Mouse (Mus musculus) embryo, embryonic 11 days (tissue): Measurements from ENCODE around the gene Olfr1232.

Experiments
- DNase-seq: peaks from one replicate; pipeline ENCODE4 v3.0.0-alpha.2; 2015

Olfr1232 gene

DNA sequence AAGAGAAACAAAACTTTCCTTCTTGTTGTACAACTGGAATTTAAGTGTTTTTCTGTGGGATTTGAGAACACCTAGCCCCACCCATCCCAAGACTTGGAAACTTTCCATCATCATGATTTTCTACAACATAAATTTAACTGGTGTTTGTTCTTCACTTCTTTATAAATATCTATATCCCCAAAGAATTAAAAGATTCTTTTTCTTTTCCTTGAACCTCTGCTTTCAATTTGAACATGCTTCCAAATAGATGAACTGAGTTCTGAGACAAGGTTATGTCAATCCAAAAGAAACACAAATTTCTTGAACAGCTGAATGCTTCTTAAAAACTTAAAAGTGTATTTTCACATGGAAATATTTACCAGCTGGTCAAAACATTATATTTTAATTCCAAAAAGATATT lies at the start of gene Olfr1232:
TSS of gene Olfr1232 (minus strand) at position 101 of the 400 bp plus-strand sequence.
- no peak for DNase-seq

DNA sequence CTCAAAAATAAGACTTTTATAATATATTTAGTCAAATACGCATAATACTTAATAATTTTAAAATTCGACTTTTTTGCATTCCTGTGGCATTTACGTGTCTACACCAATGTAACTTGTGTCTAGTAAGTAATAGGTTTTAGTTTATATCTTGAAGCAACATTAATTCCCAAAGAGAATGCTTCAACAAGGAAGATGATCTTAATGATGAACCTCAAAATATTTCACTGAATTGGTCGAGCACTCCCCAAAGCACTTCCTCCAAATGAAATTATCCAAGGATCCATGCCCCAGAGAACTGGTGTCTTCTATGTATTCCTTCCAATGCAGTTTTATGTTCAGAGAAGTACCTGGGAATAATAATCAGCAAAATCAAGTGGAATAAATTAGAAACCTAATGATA lies 35.3 kb upstream of the Olfr1232 start, which contains the start of gene Olfr1234:
TSS of gene Olfr1234 (minus strand) at position 101 of the 400 bp plus-strand sequence.
- DNase-seq: no peak

DNA sequence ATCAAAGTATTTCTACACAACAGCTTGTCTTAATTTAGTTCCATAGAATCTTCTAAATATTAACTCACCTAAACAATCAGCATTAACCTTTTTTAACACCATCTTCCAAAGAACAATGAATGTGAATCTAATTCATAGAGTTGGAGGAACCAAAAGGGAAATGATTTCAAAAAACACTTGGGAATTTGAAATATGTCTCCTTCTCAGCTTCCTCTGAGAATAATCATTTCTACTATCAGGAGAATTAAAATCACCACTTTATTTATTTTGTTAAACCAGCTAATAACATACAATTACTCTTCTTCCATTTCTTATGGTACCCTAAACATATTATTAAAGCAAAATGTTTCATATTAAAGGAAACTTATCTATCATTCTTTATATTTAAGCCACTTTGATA lies 12.8 kb upstream of the Olfr1232 start, which contains the start of gene Olfr1233:
TSS of gene Olfr1233 (minus strand) at position 101 of the 400 bp plus-strand sequence.
- no peak for DNase-seq

DNA sequence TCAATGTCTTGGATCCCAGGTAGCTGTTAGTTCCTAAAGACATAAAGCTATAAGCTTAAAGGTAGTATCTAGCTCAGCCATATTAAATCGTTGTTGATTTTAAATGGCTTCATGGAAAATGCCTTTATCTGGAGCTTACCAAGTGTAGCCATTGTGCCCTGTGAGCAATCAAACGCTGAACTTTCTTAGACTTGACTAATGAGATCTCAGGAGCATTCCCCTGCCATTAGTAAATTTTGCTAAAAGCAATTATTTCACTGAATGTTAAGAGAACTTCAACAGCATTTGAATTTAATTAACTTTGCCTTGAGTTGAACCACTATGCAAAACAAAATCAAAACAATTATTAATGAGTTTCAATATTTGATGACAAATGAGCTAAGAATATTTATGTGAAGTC lies 22.5 kb downstream of the Olfr1232 start, which contains the start of gene Olfr1231:
TSS of gene Olfr1231 (minus strand) at position 101 of the 400 bp plus-strand sequence.
- DNase-seq: no peak

DNA sequence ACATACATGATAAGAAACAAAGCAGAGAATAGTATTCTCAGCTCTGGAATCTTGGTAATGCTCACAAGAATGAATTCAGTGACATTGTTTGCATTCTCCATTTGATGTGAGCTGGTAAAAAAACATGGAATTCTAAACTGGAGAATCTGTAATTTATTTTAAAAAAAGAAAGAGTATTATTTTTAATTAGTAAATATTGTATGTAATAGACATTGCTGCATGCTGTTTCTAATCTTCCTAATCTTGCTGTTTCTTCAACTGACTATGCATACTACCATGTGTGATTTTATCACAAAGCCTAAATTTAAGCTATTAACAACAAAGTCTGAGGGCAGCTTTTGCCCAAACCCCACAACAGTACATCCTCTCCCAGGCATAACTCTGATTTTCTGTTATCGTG lies 32.3 kb downstream of the Olfr1232 start, which contains the start of gene Olfr1230:
TSS of gene Olfr1230 (minus strand) at position 101 of the 400 bp plus-strand sequence.
- DNase-seq: no peak

DNA sequence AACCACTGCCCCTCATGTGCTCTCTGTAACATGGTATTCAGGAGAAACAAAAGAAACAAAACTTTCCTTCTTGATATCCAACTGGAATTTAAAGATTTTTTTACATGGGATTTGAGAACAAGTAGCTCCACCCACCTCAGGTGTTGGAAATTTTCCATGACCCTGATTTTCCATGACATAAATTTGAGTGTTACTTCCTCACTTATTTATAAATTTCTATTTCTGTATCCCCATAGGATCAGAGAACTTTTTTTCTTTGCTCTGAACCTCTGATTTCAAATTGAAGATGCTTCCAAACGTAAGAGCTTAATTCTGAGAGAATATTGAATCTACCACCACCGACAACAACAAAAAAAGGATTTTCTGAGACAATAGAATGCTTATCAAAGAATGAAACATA lies 41.6 kb downstream of the Olfr1232 start, which contains the start of gene Olfr1229:
TSS of gene Olfr1229 (minus strand) at position 101 of the 400 bp plus-strand sequence.
- no peak for DNase-seq
